In genomic region chr12:24619436-24619835, GRCm38 (mm10) we compare ENCODE assay signal across 19 mouse cellular contexts. TPM values are rescaled to one million over a fixed set of nuclear protein-coding genes. Genes with fewer than 3 reads are reported as not detected.
A peak's percentile ranks its signal among the peaks of the same experiment; 100 is the strongest.
DNase-seq lines count a peak whose midpoint lies in the region; ATAC-seq and TF ChIP-seq lines count a peak whose summit lies in the region.
"Had no signal": no experiment of that assay in that cellular context is flagged by ENCODE, and none has a peak within 500 bp of the region (broad histone marks: within the 10 kb centered on the region; RNA-seq: fewer than 3 reads in every experiment).

No protein-coding gene starts in this region.

- H3K4me2 ChIP-seq in intestine, postnatal 0 days (replicated peaks; ENCODE audit: low read depth), result no peak overlapping the region
- H3K4me2 ChIP-seq in intestine, embryonic 16.5 days (ENCODE audit: low read depth, low read length), result no peak overlapping the region
- no peak overlapping the region for H3K4me2 ChIP-seq in stomach, postnatal 0 days (replicated peaks; ENCODE audit: low read depth)
- H3K4me2 ChIP-seq in lung, postnatal 0 days (replicated peaks; ENCODE audit: low read depth, low read length), result no peak overlapping the region

- no peak overlapping the region for H3K4me3 ChIP-seq in intestine, postnatal 0 days (ENCODE audit: low read depth, low read length)
- H3K4me3 ChIP-seq in intestine, embryonic 16.5 days (ENCODE audit: low read length), result no peak overlapping the region
- no peak overlapping the region for H3K4me3 ChIP-seq in stomach, postnatal 0 days (ENCODE audit: low read depth, low read length)
- no peak overlapping the region for H3K4me3 ChIP-seq in lung, postnatal 0 days (ENCODE audit: low read depth, low read length)

- no peak overlapping the region for H3K27ac ChIP-seq in intestine, postnatal 0 days (ENCODE audit: low read depth, low read length)
- no peak overlapping the region for H3K27ac ChIP-seq in intestine, embryonic 16.5 days (ENCODE audit: low read length)
- no peak overlapping the region for H3K27ac ChIP-seq in stomach, postnatal 0 days (replicated peaks)
- no peak overlapping the region for H3K27ac ChIP-seq in lung, postnatal 0 days (ENCODE audit: low read length)

- H3K9me3 ChIP-seq in intestine, postnatal 0 days (ENCODE audit: control insufficient read depth), result no peaks in the 10 kb centered on the region
- no peaks in the 10 kb centered on the region for H3K9me3 ChIP-seq in intestine, embryonic 16.5 days (ENCODE audit: control insufficient read depth, low read length)
- no peaks in the 10 kb centered on the region for H3K9me3 ChIP-seq in stomach, postnatal 0 days (ENCODE audit: control insufficient read depth, low read length)
- H3K9me3 ChIP-seq in lung, postnatal 0 days (ENCODE audit: low read length), result no peaks in the 10 kb centered on the region
- H3K9me3 ChIP-seq: G1E had no signal

- H3K9ac ChIP-seq in intestine, postnatal 0 days (ENCODE audit: low read depth, low read length), result no peak overlapping the region
- H3K9ac ChIP-seq in intestine, embryonic 16.5 days (ENCODE audit: low read depth, low read length), result no peak overlapping the region
- H3K9ac ChIP-seq in stomach, postnatal 0 days (ENCODE audit: low read length), result no peak overlapping the region
- H3K9ac ChIP-seq in lung, postnatal 0 days (replicated peaks; ENCODE audit: low read depth), result no peak overlapping the region

- no peak for TF ChIP-seq CTCF in intestine, postnatal 0 days (IDR thresholded peaks at IDR 0.05; ENCODE audit: low read depth)
- TF ChIP-seq CTCF in stomach, postnatal 0 days (IDR thresholded peaks at IDR 0.05; ENCODE audit: low read depth), result no peak
- TF ChIP-seq CTCF in lung, postnatal 0 days (IDR thresholded peaks at IDR 0.05), result no peak

- TF ChIP-seq EP300 in stomach, postnatal 0 days (optimal IDR thresholded peaks at IDR 0.05), result no peak
- TF ChIP-seq EP300 in lung, postnatal 0 days (IDR thresholded peaks at IDR 0.05), result no peak

- peak; percentile 62 for DNase-seq in stomach, postnatal 0 days (ENCODE audit: low spot score)
- no peak for DNase-seq in lung, postnatal 0 days (ENCODE audit: low spot score)
- DNase-seq: adrenal gland, adult 2 months; adrenal gland, adult 8-10 months; adrenal gland, postnatal 10 days; adrenal gland, postnatal 14 days; adrenal gland, postnatal 25 days; adrenal gland, postnatal 36 days; B cell, adult 2 months; cerebellum, adult 11 months; cerebellum, adult 11-12 months; cerebellum, adult 18-20 months had no signal

- H3K27me3 ChIP-seq in intestine, postnatal 0 days (replicated peaks; ENCODE audit: control insufficient read depth, insufficient read depth, low read length), result no peaks in the 10 kb centered on the region
- no peaks in the 10 kb centered on the region for H3K27me3 ChIP-seq in intestine, embryonic 16.5 days (replicated peaks; ENCODE audit: control insufficient read depth, insufficient read depth, low read length)
- no peaks in the 10 kb centered on the region for H3K27me3 ChIP-seq in stomach, postnatal 0 days (ENCODE audit: control insufficient read depth, insufficient read depth, low read length)
- H3K27me3 ChIP-seq in lung, postnatal 0 days (replicated peaks; ENCODE audit: insufficient read depth, low read length), result no peaks in the 10 kb centered on the region
- H3K27me3 ChIP-seq: CH12.LX, Patski had no signal

- WGBS in intestine, postnatal 0 days, result 60% methylated on average over 4 of the region's 4 CpGs
- 71% methylated on average over 4 of the region's 4 CpGs for WGBS in intestine, embryonic 16.5 days
- 54% methylated on average over 4 of the region's 4 CpGs for WGBS in stomach, postnatal 0 days
- 70% methylated on average over 4 of the region's 4 CpGs for WGBS in lung, postnatal 0 days

- no peaks in the 10 kb centered on the region for H3K4me1 ChIP-seq in intestine, postnatal 0 days (replicated peaks; ENCODE audit: control insufficient read depth, insufficient read depth, low read length)
- no peaks in the 10 kb centered on the region for H3K4me1 ChIP-seq in intestine, embryonic 16.5 days (ENCODE audit: control insufficient read depth, insufficient read depth, low read length)
- no peaks in the 10 kb centered on the region for H3K4me1 ChIP-seq in stomach, postnatal 0 days (replicated peaks; ENCODE audit: control insufficient read depth, insufficient read depth)
- H3K4me1 ChIP-seq in lung, postnatal 0 days (ENCODE audit: insufficient read depth, low read depth, low read length), result no peaks in the 10 kb centered on the region

- ATAC-seq in intestine, postnatal 0 days, result 0 out of 2 replicates have a peak, but pooled peaks have one; percentile 25
- ATAC-seq in intestine, embryonic 16.5 days, result no peak
- ATAC-seq in stomach, postnatal 0 days (ENCODE audit: low FRiP score, low TSS enrichment), result peak; percentile 80
- no peak for ATAC-seq in lung, postnatal 0 days
- ATAC-seq: activated CD4-positive, CD25-positive, alpha-beta regulatory T cell, adult 4 months; CD4-positive, CD25-positive, alpha-beta regulatory T cell, adult 4 months; Patski had no signal

- no peaks in the 10 kb centered on the region for H3K36me3 ChIP-seq in intestine, postnatal 0 days (ENCODE audit: control insufficient read depth, insufficient read depth)
- no peaks in the 10 kb centered on the region for H3K36me3 ChIP-seq in intestine, embryonic 16.5 days (ENCODE audit: control insufficient read depth, insufficient read depth, low read length)
- no peaks in the 10 kb centered on the region for H3K36me3 ChIP-seq in stomach, postnatal 0 days (ENCODE audit: control insufficient read depth, insufficient read depth, low read length)
- no peaks in the 10 kb centered on the region for H3K36me3 ChIP-seq in lung, postnatal 0 days (ENCODE audit: insufficient read depth, low read length)

RNA-seq across cellular contexts. Expression of gene Klf11, which starts 31.6 kb away (rescaled TPM):
- 7.3 and 8.1 TPM in 2 replicates for polyA plus RNA-seq in intestine, postnatal 0 days (2015; fragmentation: Nextera tagmentation; extraction: Ambion mirVana)
- 8.1 and 10.0 TPM in 2 replicates for polyA plus RNA-seq in intestine, embryonic 16.5 days (2015; fragmentation: Nextera tagmentation; extraction: Ambion mirVana)
- polyA plus RNA-seq in stomach, postnatal 0 days (2015; fragmentation: Nextera tagmentation; extraction: Ambion mirVana), result 9.8 and 11.3 TPM in 2 replicates
- 22.1 and 26.0 TPM in 2 replicates for polyA plus RNA-seq in lung, postnatal 0 days (2015; fragmentation: Nextera tagmentation; extraction: Ambion mirVana)

RNA-seq across cellular contexts. Expression of gene Grhl1, which starts 47.4 kb away (rescaled TPM):
- 0.37 and 0.39 TPM in 2 replicates for polyA plus RNA-seq in intestine, postnatal 0 days (2015; fragmentation: Nextera tagmentation; extraction: Ambion mirVana)
- 0.60 and 0.86 TPM in 2 replicates for polyA plus RNA-seq in intestine, embryonic 16.5 days (2015; fragmentation: Nextera tagmentation; extraction: Ambion mirVana)
- 28.6 and 28.9 TPM in 2 replicates for polyA plus RNA-seq in stomach, postnatal 0 days (2015; fragmentation: Nextera tagmentation; extraction: Ambion mirVana)
- polyA plus RNA-seq in lung, postnatal 0 days (2015; fragmentation: Nextera tagmentation; extraction: Ambion mirVana), result 3.0 and 4.0 TPM in 2 replicates

Comparison
In these comparisons a context has a peak if more than half of its experiments do, and no peak if none do; other contexts are left out.
1. ATAC-seq: peak in intestine, postnatal 0 days (single experiment) and stomach, postnatal 0 days (single experiment); none in intestine, embryonic 16.5 days (single experiment) and lung, postnatal 0 days (single experiment).